Mouse (Mus musculus) hindbrain, embryonic 13.5 days (tissue): ENCODE data around the gene Fadd. TPM values are rescaled to one million over a fixed set of nuclear protein-coding genes. Genes with fewer than 3 reads are reported as not detected.

Source experiments
- ATAC-seq: fragments of 200-750 bp; cut with Nextera tagmentation; 2 replicates; pipeline ENCODE4 v1.8.0; 2017; ENCODE audit warnings: moderate TSS enrichment; ENCODE audit not compliant: low FRiP score
- H3K27ac ChIP-seq: fragments of 300-500 bp; sonication (generic); 2 replicates; pipeline ENCODE4 v1.5.1; 2015; ENCODE audit warnings: inconsistent platforms, mild to moderate bottlenecking, moderate library complexity
- H3K27me3 ChIP-seq: fragments of 300-500 bp; sonication (generic); 2 replicates; pipeline ENCODE4 v1.6.1; 2015; ENCODE audit warnings: mild to moderate bottlenecking, inconsistent platforms
- H3K36me3 ChIP-seq: fragments of 300-500 bp; sonication (generic); 2 replicates; pipeline ENCODE4 v1.6.1; 2015; ENCODE audit warnings: mild to moderate bottlenecking, inconsistent platforms
- H3K4me1 ChIP-seq: fragments of 300-500 bp; sonication (generic); replicated peaks from 2 replicates; pipeline ENCODE4 v1.6.1; 2015; ENCODE audit warnings: inconsistent platforms
- H3K4me2 ChIP-seq: fragments of 300-500 bp; sonication (generic); 2 replicates; pipeline ENCODE4 v1.6.1; 2015; ENCODE audit warnings: inconsistent platforms, mild to moderate bottlenecking, moderate library complexity
- H3K4me3 ChIP-seq: fragments of 300-500 bp; sonication (generic); 2 replicates; pipeline ENCODE4 v1.5.1; 2015; ENCODE audit warnings: mild to moderate bottlenecking, inconsistent platforms
- H3K9ac ChIP-seq: fragments of 300-500 bp; sonication (generic); 2 replicates; pipeline ENCODE4 v1.6.1; 2015; ENCODE audit warnings: mild to moderate bottlenecking, inconsistent platforms
- H3K9me3 ChIP-seq: fragments of 300-500 bp; sonication (generic); 2 replicates; pipeline ENCODE4 v1.6.1; 2016; ENCODE audit warnings: inconsistent platforms
- WGBS: fragments of 180-500 bp; shearing (Covaris S2); methylation state at CpG from one replicate; pipeline ENCODE4 v1.1.7; 2015; 5-methylcytosine and 5-hydroxymethylcytosine counted together
- polyA plus RNA-seq: library from polyadenylated mRNA; unstranded; fragments of >200 nt; fragmentation: Nextera tagmentation; extraction: Ambion mirVana; gene quantifications from 2 replicates; pipeline ENCODE4 v1.2.1, GENCODE M21; 2015

Gene Fadd
- polyA plus RNA-seq, 1 experiment from 2014 or later, result 5.1 TPM

DNA sequence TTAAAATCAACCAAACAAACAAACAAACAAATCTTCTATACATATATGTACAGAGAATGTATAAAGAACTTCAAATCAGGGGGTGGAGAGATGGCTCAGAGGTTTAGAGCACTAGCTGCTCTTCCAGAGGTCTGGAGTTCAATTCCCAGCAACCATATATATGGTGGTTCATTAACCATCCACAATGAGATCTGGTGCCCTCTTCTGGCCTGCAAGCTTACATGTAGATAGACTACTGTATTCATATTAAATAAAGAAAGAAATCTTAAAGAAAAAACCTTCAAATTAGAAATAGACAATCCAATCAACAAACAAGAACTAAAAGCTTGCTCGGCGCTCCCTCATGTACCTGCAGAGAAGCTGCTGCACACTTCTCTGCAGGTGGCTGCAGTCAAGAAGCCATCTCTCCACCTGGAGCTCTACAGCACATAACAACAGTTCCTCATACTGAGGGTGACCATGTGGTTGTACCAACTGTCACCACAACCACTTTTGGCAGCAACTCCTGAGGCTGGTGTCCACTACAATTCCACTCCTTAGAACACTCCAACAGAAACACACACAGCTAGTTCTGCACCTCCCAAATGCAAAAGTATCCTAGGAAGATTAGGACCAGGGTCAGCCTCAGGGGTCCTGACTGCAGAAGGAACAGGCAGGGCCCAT is 32.2 kb downstream of the Fadd start:
- no peak for ATAC-seq
- WGBS, result 99% methylated on average over 2 of the region's 2 CpGs
- H3K27ac ChIP-seq, result no peak overlapping the region
- peaks cover under 1% of the 10 kb centered on the region; the same call in 1 of the 2 replicates for H3K27me3 ChIP-seq
- H3K9ac ChIP-seq, result no peak overlapping the region
- H3K4me2 ChIP-seq, result no peak overlapping the region
- no peaks in the 10 kb centered on the region for H3K9me3 ChIP-seq
- H3K4me1 ChIP-seq, result peaks cover 40% of the 10 kb centered on the region
- peaks cover 40% of the 10 kb centered on the region for H3K36me3 ChIP-seq
- H3K4me3 ChIP-seq, result no peak overlapping the region

DNA sequence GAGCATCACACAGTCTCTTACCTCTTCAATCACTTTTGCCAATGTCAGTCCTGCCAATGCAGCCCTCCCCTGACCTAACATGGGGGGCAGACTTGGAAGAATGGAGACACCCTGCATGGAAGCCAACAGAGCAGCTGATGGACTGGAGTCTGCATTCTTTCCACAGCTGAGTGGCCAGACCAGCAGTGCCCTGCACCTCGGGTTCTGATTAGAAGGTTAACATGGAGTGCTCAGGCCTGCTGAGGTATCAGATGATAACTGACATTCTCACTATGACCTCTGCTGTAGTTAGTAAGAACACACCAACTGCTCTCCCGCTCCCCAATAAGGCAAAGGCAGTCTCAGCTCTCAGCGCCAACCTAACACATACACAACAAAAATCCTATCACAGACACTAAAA is 37.0 kb downstream of the Fadd start:
- WGBS, result 86% methylated on average over 3 of the region's 3 CpGs
- Histone ChIP-seq H3K9ac (no peak overlapping the region), H3K27ac (no peak overlapping the region), H3K4me3 (no peak overlapping the region), H3K36me3 (peaks cover 27% of the 10 kb centered on the region), H3K4me2 (no peak overlapping the region), H3K4me1 (peaks cover 7% of the 10 kb centered on the region), H3K27me3 (no peaks in the 10 kb centered on the region), H3K9me3 (no peaks in the 10 kb centered on the region)
- ATAC-seq, result no peak

DNA sequence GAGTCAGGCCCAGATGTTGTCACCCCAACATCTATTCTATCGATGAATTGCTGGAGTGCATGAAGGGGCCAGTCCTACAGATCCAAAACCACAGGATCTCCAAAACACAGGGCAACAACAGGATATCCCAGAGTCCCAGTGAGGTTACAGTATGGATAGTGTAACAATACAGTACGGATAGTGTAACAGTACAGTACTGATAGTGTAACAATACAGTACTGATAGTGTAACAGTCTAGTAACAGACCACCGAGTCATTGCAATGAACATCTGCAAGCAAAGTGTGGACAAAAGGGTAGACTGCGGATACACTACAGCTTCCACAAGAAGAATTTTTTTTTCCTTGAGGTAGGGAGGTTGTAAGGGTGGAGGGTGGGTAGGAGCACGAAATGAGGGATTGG is 40.9 kb downstream of the Fadd start:
- WGBS, result 96% methylated on average over 5 of the region's 5 CpGs
- peaks cover 6% of the 10 kb centered on the region; the same call in 1 of the 2 replicates for H3K36me3 ChIP-seq
- H3K27ac ChIP-seq, result no peak overlapping the region
- no peak for ATAC-seq
- H3K4me2 ChIP-seq, result no peak overlapping the region
- H3K27me3 ChIP-seq, result no peaks in the 10 kb centered on the region
- H3K9me3 ChIP-seq, result no peaks in the 10 kb centered on the region
- H3K9ac ChIP-seq, result no peak overlapping the region
- peaks cover 18% of the 10 kb centered on the region for H3K4me1 ChIP-seq
- H3K4me3 ChIP-seq, result no peak overlapping the region

DNA sequence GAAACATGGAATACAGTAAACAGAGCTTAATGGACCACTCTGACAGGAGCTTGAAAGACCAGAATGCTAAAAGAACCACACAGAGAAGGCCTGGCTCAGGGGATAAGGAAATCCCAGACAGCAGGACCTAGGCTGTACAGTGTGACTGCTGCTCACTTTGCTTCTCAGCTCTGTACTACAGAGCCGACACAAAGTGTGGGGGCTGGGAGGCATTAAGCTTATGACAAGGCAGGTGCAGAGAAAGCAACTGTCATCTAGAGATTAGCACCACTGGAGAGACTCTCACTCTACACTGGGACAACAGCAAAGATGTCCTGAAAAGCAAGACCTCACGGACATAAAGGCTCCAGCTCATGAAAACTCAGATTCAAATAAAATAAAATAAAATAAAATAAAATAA is 43.1 kb downstream of the Fadd start:
- Histone ChIP-seq H3K9me3 (no peaks in the 10 kb centered on the region), H3K27me3 (no peaks in the 10 kb centered on the region), H3K4me1 (peaks cover 12% of the 10 kb centered on the region), H3K4me2 (no peak overlapping the region), H3K9ac (no peak overlapping the region), H3K27ac (no peak overlapping the region), H3K36me3 (no peaks in the 10 kb centered on the region), H3K4me3 (no peak overlapping the region)
- ATAC-seq, result no peak
- 88% methylated on average over 2 of the region's 2 CpGs for WGBS

DNA sequence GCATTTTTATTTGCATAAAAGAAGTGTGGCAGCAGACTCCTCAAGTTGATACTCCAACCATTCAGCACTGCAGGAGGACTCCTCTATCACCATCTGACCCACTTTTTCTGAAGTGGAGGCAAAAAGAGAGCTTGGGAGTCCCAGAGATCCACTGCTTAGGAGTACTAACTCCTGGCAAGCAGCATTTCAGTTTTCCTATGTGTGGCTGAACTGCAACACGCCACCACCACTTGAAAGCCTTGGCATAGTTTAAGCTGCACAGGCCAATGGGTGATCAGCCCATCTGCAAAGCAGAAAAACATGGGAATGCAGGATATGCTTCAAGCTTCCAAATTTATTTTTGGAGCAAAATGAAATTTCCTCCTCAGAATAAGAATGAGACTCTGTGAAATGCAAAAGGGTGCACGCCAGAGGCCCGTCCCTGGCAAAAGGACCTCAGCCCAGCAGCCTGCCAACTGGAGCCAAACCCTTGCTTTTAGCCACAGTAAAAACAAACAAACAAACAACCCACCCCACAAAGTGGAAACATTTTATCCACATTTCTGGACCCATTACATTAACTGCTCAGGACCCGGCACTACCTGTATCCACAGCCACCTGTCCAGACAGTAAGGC is 44.1 kb downstream of the Fadd start:
- Histone ChIP-seq H3K27ac (no peak overlapping the region), H3K27me3 (no peaks in the 10 kb centered on the region), H3K9me3 (no peaks in the 10 kb centered on the region), H3K4me1 (peaks cover 12% of the 10 kb centered on the region), H3K4me3 (no peak overlapping the region), H3K9ac (no peak overlapping the region), H3K4me2 (no peak overlapping the region), H3K36me3 (no peaks in the 10 kb centered on the region)
- WGBS, result 93% methylated on average over 4 of the region's 4 CpGs
- ATAC-seq, result no peak

DNA sequence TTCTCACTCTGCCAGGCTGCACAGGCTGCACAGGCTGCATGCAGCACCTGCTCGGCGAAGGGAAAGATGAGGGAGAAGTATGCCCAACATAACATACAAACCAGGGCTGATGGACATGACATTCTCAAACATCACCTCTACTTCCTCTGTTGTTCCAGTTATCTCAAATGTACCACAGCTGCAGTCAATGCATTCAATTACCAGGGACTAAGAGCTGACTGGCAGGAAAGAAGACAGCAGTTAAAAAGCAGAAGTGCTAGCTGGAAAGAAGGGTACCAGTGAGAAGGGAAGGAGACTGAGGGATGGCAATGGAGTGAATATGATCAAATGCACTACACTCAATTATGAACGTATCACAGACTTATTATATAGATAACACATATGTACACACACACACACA is 45.9 kb downstream of the Fadd start:
- no peaks in the 10 kb centered on the region for H3K9me3 ChIP-seq
- no peak overlapping the region for H3K4me2 ChIP-seq
- H3K27ac ChIP-seq, result no peak overlapping the region
- no peaks in the 10 kb centered on the region for H3K27me3 ChIP-seq
- ATAC-seq, result no peak
- no peaks in the 10 kb centered on the region for H3K36me3 ChIP-seq
- peaks cover 25% of the 10 kb centered on the region for H3K4me1 ChIP-seq
- no peak overlapping the region for H3K4me3 ChIP-seq
- H3K9ac ChIP-seq, result no peak overlapping the region
- WGBS, result 96% methylated on average over 3 of the region's 3 CpGs

DNA sequence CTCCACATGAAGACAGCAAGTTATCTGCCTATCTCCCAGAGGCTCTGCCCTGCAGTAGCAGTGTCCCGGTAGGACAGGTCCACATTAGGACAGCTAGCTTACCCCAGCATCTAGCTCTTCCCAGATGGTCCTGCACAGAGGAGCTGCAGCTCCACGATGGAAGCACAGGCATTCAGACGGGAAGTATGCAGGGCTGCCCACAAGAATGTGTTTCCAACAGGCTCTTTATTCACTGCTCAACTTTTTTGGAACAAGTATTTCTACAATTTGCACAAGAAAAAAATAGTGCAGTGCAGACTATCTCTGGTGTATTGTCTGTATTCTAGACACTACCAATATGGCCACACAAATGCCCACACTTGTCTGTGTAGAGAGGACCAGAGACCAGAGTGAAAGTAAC is 47.5 kb downstream of the Fadd start:
- no peak overlapping the region for H3K4me3 ChIP-seq
- H3K27me3 ChIP-seq, result no peaks in the 10 kb centered on the region
- no peaks in the 10 kb centered on the region for H3K9me3 ChIP-seq
- H3K4me1 ChIP-seq, result peaks cover 25% of the 10 kb centered on the region
- no peak overlapping the region for H3K9ac ChIP-seq
- no peaks in the 10 kb centered on the region for H3K36me3 ChIP-seq
- WGBS, result 81% methylated on average over 3 of the region's 3 CpGs
- no peak for ATAC-seq
- no peak overlapping the region for H3K4me2 ChIP-seq
- no peak overlapping the region for H3K27ac ChIP-seq

DNA sequence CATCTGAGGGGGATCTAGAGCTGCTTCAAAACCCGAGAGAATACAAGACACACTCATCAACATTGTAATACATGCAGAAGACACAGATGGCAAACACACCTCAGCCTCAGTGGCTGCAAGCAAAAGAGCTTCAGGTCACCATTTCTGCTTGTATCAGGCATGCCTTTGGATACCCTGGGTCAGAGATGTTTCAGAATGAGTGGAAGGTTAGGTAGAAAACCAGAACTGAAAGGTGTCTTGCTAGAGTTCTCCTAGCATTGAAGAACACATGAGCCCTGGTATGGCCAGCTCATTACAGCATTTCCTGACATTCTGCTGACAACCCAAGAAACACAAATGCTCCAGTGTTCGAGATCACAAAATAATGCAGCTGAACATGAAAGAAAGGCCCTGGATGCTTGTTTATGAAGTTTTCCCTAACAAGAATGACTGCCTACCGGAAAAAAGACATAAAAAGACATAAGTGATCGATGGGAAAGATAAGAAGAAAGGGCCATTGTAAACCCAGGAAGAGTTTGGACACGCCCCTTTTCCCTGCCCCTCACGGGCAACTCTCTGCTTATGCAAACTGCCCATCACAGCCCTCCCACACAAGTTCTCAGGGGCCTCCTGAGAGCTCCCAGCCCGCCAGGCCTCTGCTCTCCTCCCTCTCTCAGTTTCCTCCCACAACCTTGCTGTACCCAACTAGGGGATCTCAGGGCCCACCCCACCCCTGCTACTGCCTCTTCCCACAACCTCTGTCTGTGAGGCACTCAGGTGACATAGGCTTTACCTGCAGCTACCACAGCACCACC is 50.5 kb downstream of the Fadd start:
- Histone ChIP-seq H3K27ac (0 out of 2 replicates have a peak overlapping the region, but pooled peaks have one; percentile 18), H3K9ac (no peak overlapping the region), H3K9me3 (no peaks in the 10 kb centered on the region), H3K4me2 (no peak overlapping the region), H3K36me3 (no peaks in the 10 kb centered on the region), H3K4me1 (peaks cover 13% of the 10 kb centered on the region), H3K27me3 (no peaks in the 10 kb centered on the region), H3K4me3 (no peak overlapping the region)
- 35% methylated on average over 7 of the region's 7 CpGs for WGBS
- no peak for ATAC-seq

DNA sequence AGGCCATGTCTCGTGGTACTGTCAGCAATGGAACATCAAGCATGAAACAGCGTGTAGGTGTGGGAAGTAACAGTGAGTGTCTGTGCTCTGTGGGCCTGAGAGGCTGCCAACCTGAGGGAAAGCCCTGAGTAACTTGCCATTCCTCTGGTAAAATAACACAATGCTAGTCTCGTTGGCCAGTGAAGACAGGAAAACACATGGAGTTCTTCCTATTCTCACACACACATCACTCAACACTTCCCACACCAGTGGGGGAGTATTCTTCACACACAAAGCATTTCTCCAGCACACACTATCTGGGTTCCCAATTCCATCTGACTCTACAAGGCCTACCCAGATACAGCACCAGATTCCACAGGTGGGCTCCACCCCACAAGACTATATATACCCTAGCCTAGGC is 52.4 kb downstream of the Fadd start:
- H3K27me3 ChIP-seq, result no peaks in the 10 kb centered on the region
- H3K36me3 ChIP-seq, result no peaks in the 10 kb centered on the region
- no peak overlapping the region for H3K9ac ChIP-seq
- ATAC-seq, result no peak
- 96% methylated on average over 3 of the region's 3 CpGs for WGBS
- H3K4me2 ChIP-seq, result no peak overlapping the region
- H3K4me3 ChIP-seq, result no peak overlapping the region
- no peak overlapping the region for H3K27ac ChIP-seq
- H3K9me3 ChIP-seq, result no peaks in the 10 kb centered on the region
- peaks cover 16% of the 10 kb centered on the region for H3K4me1 ChIP-seq

DNA sequence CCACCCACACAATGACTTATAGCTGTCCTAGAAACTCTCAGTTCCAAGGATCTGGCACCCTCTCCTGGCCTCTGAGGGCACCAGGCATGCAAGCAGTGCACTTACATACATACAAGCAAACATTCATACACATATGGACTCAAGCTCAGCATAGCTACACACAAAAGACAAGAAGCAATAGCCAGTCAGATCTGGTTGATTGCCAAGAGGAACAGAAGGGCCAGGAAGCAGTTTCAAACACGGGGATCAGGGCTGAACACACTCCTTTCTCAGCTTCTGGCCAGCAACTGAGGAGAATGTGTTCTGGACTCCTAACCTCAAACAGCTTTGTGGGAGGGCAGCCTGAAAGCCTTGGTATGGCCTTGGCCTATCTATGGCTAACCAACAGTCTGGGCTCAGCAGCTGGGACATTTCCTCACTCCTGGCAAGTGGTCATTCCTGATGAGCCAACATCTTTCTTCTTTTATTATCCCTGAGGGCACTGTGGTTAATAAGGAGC is 54.5 kb downstream of the Fadd start:
- no peaks in the 10 kb centered on the region for H3K36me3 ChIP-seq
- no peak overlapping the region for H3K4me2 ChIP-seq
- no peak overlapping the region for H3K27ac ChIP-seq
- WGBS, result 76% methylated on average over 1 of the region's 1 CpGs
- H3K27me3 ChIP-seq, result no peaks in the 10 kb centered on the region
- no peak overlapping the region for H3K4me3 ChIP-seq
- no peak overlapping the region for H3K9ac ChIP-seq
- H3K4me1 ChIP-seq, result peaks cover 15% of the 10 kb centered on the region
- no peaks in the 10 kb centered on the region for H3K9me3 ChIP-seq
- ATAC-seq, result no peak
